Mouse (Mus musculus): Measurements from ENCODE around the gene Stx16. TPM values are rescaled to one million over a fixed set of nuclear protein-coding genes. Genes with fewer than 3 reads are reported as not detected.

Gene Stx16
- polyA plus RNA-seq, 2 experiments = 2.1 to 10.9 TPM

DNA sequence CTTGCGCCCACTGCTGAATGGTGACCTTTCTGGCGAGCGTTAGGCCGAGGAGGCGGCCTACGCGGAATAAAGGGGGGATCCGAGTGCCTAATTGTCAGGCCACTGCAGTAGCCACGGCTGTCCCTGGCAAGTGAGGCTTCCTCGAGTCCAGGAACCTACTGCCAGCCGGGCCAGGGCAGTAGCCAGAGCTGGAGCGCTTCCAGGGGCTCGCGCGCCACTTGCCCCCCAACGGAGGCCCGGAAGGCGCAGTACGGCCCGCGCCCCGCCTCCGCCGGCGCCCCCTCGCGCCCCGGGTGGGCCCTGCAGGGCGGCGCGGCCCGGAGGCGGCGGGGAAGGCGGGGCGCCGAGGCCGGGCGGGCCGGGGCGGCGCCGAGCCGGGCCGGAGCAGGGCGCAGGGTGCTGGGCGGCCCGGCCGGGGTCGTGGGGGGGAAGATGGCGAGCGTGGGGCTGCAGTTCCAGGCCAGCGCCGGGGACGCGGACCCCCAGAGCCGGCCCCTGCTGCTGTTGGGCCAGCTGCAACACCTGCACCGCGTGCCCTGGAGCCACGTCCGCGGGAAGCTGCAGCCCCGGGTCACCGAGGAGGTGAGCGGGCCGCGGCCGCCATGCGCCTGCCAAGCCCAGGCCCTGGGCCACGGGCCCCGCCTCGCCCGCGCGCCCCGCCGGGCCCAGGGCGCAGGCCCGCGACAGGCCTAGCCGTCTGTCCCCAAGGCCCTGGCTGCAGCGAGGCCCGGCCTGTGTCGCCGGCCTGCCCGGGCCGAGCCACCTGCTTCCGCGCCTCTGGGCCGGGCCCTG is 34.1 kb downstream of the Stx16 start, which contains the start of gene Npepl1:
Gene Npepl1 (plus strand): TSS at position 359 of the 792 bp plus-strand sequence.
- TF ChIP-seq CTCF (IDR thresholded peaks at IDR 0.05; ENCODE audit: low read depth) = no peak; the same call in 1 of the 2 replicates
- TF ChIP-seq EP300 (IDR thresholded peaks at IDR 0.05; ENCODE audit: low read depth) = no peak
- H3K9ac ChIP-seq (replicated peaks) = peak within 1 kb of the TSS; percentile 70
- H3K36me3 ChIP-seq (replicated peaks; ENCODE audit: control insufficient read depth, insufficient read depth, low read depth) = no peaks in the 10 kb centered on the region; the same call in 1 of the 2 replicates
- ATAC-seq (ENCODE audit: insufficient read depth) = peak; percentile 88
- H3K27ac ChIP-seq = no peak within 1 kb of the TSS
- no peaks in the 10 kb centered on the region for H3K9me3 ChIP-seq (ENCODE audit: control insufficient read depth, low read length)
- H3K27me3 ChIP-seq (ENCODE audit: control insufficient read depth, insufficient read depth, low read length) = no peaks in the 10 kb centered on the region
- peak; percentile 13 to 26 (median 25) for DNase-seq (ENCODE audit: low read depth in 3 of 3, low spot score in 3 of 3)
- peak within 1 kb of the TSS; percentile 87 for H3K4me2 ChIP-seq (ENCODE audit: low read depth)
- WGBS (ENCODE audit: insufficient replicate concordance) = 4% methylated on average over 56 of the region's 90 CpGs
- H3K4me1 ChIP-seq (replicated peaks; ENCODE audit: control insufficient read depth in 2 of 2, insufficient read depth in 2 of 2, low read length in 1 of 2) = peaks cover 0 to 6% of the 10 kb centered on the region in 2 experiments; a peak in 1 of 4 replicates
- H3K4me3 ChIP-seq (ENCODE audit: insufficient read depth in 1 of 2, low read depth in 2 of 2, low read length in 2 of 2) = peak within 1 kb of the TSS; percentile 66 to 69

GRCm38 (mm10) chr2:174110783-174111549 is 34.9 kb downstream of the Stx16 start:
- H3K9me3 ChIP-seq (ENCODE audit: control insufficient read depth, low read length) = no peaks in the 10 kb centered on the region
- H3K9ac ChIP-seq (replicated peaks) = peak overlapping the region; percentile 70
- TF ChIP-seq EP300 (IDR thresholded peaks at IDR 0.05; ENCODE audit: low read depth) (no peak), CTCF (IDR thresholded peaks at IDR 0.05; ENCODE audit: low read depth) (no peak)
- DNase-seq (ENCODE audit: low read depth in 3 of 3, low spot score in 3 of 3) = peak; percentile 20 to 33 (median 26)
- H3K36me3 ChIP-seq (replicated peaks; ENCODE audit: control insufficient read depth, insufficient read depth, low read depth) = no peaks in the 10 kb centered on the region; the same call in 1 of the 2 replicates
- no peaks in the 10 kb centered on the region for H3K27me3 ChIP-seq (ENCODE audit: control insufficient read depth, insufficient read depth, low read length)
- H3K4me1 ChIP-seq (replicated peaks; ENCODE audit: control insufficient read depth in 2 of 2, insufficient read depth in 2 of 2, low read length in 1 of 2) = peaks cover 0 to 5% of the 10 kb centered on the region in 2 experiments; a peak in 1 of 4 replicates
- ATAC-seq (ENCODE audit: insufficient read depth) = peak; percentile 53
- H3K4me3 ChIP-seq (ENCODE audit: insufficient read depth in 1 of 2, low read depth in 2 of 2, low read length in 2 of 2) = peak overlapping the region; percentile 66 to 67
- H3K27ac ChIP-seq = no peak overlapping the region
- peak overlapping the region; percentile 87 for H3K4me2 ChIP-seq (ENCODE audit: low read depth)
- 26% methylated on average over 33 of the region's 33 CpGs for whole genome bisulfite sequencing (ENCODE audit: insufficient replicate concordance)

DNA sequence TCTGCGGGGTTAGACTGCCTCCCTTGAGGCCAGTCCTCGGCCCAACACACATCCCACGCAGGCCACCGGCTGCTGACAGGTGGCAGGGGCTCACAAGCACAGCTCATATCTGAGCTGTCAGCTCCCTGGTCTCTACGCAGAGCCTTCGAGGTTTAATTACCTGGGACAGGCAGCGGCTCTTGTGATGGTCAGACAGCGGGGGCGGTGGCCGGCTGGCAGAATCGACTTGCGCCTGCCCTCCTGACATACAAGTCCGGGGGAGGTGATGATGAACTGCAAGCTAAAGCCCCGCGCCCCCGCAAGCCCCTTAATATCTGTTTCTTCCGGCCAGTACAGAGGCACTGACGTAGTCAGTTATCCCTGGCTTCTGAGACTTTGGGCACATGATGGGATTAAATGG is 36.8 kb downstream of the Stx16 start:
- Histone ChIP-seq H3K4me3 (ENCODE audit: insufficient read depth in 1 of 2, low read depth in 2 of 2, low read length in 2 of 2) (no peak overlapping the region), H3K27me3 (ENCODE audit: control insufficient read depth, insufficient read depth, low read length) (no peaks in the 10 kb centered on the region), H3K27ac (no peak overlapping the region), H3K9ac (replicated peaks) (no peak overlapping the region), H3K4me2 (ENCODE audit: low read depth) (no peak overlapping the region), H3K9me3 (ENCODE audit: control insufficient read depth, low read length) (no peaks in the 10 kb centered on the region), H3K4me1 (replicated peaks; ENCODE audit: control insufficient read depth in 2 of 2, insufficient read depth in 2 of 2, low read length in 1 of 2) (peaks cover 0 to 5% of the 10 kb centered on the region in 2 experiments; a peak in 1 of 4 replicates), H3K36me3 (replicated peaks; ENCODE audit: control insufficient read depth, insufficient read depth, low read depth) (no peaks in the 10 kb centered on the region; the same call in 1 of the 2 replicates)
- 88% methylated on average over 18 of the region's 18 CpGs for WGBS (ENCODE audit: insufficient replicate concordance)
- no peak for DNase-seq (ENCODE audit: low read depth in 3 of 3, low spot score in 3 of 3)
- no peak for ATAC-seq (ENCODE audit: insufficient read depth)
- TF ChIP-seq CTCF (IDR thresholded peaks at IDR 0.05; ENCODE audit: low read depth) (no peak), EP300 (IDR thresholded peaks at IDR 0.05; ENCODE audit: low read depth) (no peak)

GRCm38 (mm10) chr2:174114148-174114864 is 38.2 kb downstream of the Stx16 start:
- Histone ChIP-seq H3K36me3 (replicated peaks; ENCODE audit: control insufficient read depth, insufficient read depth, low read depth) (no peaks in the 10 kb centered on the region; the same call in 1 of the 2 replicates), H3K4me3 (ENCODE audit: insufficient read depth in 1 of 2, low read depth in 2 of 2, low read length in 2 of 2) (no peak overlapping the region), H3K4me2 (ENCODE audit: low read depth) (no peak overlapping the region), H3K27me3 (ENCODE audit: control insufficient read depth, insufficient read depth, low read length) (no peaks in the 10 kb centered on the region), H3K9me3 (ENCODE audit: control insufficient read depth, low read length) (no peaks in the 10 kb centered on the region), H3K4me1 (replicated peaks; ENCODE audit: control insufficient read depth in 2 of 2, insufficient read depth in 2 of 2, low read length in 1 of 2) (peaks cover 0 to 5% of the 10 kb centered on the region in 2 experiments; a peak in 1 of 4 replicates), H3K9ac (replicated peaks) (no peak overlapping the region), H3K27ac (no peak overlapping the region)
- 81% methylated on average over 12 of the region's 12 CpGs for WGBS (ENCODE audit: insufficient replicate concordance)
- no peak for DNase-seq (ENCODE audit: low read depth in 3 of 3, low spot score in 3 of 3)
- ATAC-seq (ENCODE audit: insufficient read depth) = no peak
- TF ChIP-seq EP300 (IDR thresholded peaks at IDR 0.05; ENCODE audit: low read depth) (no peak), CTCF (IDR thresholded peaks at IDR 0.05; ENCODE audit: low read depth) (no peak)
